Mouse (Mus musculus): ENCODE measurements around the gene Zfp523. TPM values are rescaled to one million over a fixed set of nuclear protein-coding genes. Genes with fewer than 3 reads are reported as not detected.

The Zfp523 gene
- total RNA-seq, 2 experiments from 2014 or later = 16.6 to 17.0 TPM

- intact Hi-C loops (cut with DNase I) = no loop called here
- peak; percentile 31 to 58 for DNase-seq
Measured at GRCm38 (mm10) chr17:28235982-28236635, 59.2 kb downstream of the Zfp523 start.

- no peak for DNase-seq
- intact Hi-C loops (cut with DNase I) = no loop called here
Measured at GRCm38 (mm10) chr17:28236636-28237015, 59.7 kb downstream of the Zfp523 start.

- intact Hi-C loops (cut with DNase I) = no loop called here
Measured at GRCm38 (mm10) chr17:28237362-28237761, 60.4 kb downstream of the Zfp523 start.

GRCm38 (mm10) chr17:28237874-28238273 is 60.9 kb downstream of the Zfp523 start:
- no peak for DNase-seq
- intact Hi-C loops (cut with DNase I) = no loop called here

More at GRCm38 (mm10) chr17:28237362-28237761, 60.4 kb downstream of the Zfp523 start:
- DNase-seq = no peak

GRCm38 (mm10) chr17:28240846-28241245 is 63.9 kb downstream of the Zfp523 start:
- no peak for DNase-seq
- intact Hi-C loops (cut with DNase I) = no loop called here

- intact Hi-C loops (cut with DNase I) = no loop called here
Measured at GRCm38 (mm10) chr17:28242296-28242695, 65.4 kb downstream of the Zfp523 start.

GRCm38 (mm10) chr17:28244214-28244613 is 67.3 kb downstream of the Zfp523 start:
- intact Hi-C loops (cut with DNase I) = no loop called here
- DNase-seq = no peak

More at GRCm38 (mm10) chr17:28242296-28242695, 65.4 kb downstream of the Zfp523 start:
- no peak for DNase-seq

- intact Hi-C loops (cut with DNase I) = no loop called here
- DNase-seq = no peak
Measured at GRCm38 (mm10) chr17:28244714-28245113, 67.8 kb downstream of the Zfp523 start.

- intact Hi-C loops (cut with DNase I) = no loop called here
- no peak for DNase-seq
Measured at GRCm38 (mm10) chr17:28246640-28247039, 69.7 kb downstream of the Zfp523 start.

GRCm38 (mm10) chr17:28247613-28248012 is 70.7 kb downstream of the Zfp523 start:
- intact Hi-C loops (cut with DNase I) = no loop called here
- peak; percentile 41 to 45 for DNase-seq

- DNase-seq = no peak
- intact Hi-C loops (cut with DNase I) = no loop called here
Measured at GRCm38 (mm10) chr17:28249062-28249461, 72.1 kb downstream of the Zfp523 start.

GRCm38 (mm10) chr17:28251579-28252280 is 74.8 kb downstream of the Zfp523 start:
- no peak for DNase-seq
- intact Hi-C loops (cut with DNase I) = no loop called here

GRCm38 (mm10) chr17:28252281-28252648 is 75.3 kb downstream of the Zfp523 start:
- intact Hi-C loops (cut with DNase I) = no loop called here
- peak in 1 of 2 experiments; percentile 45 for DNase-seq

- peak; percentile 40 to 41 for DNase-seq
- intact Hi-C loops (cut with DNase I) = no loop called here
Measured at GRCm38 (mm10) chr17:28253216-28253615, 76.3 kb downstream of the Zfp523 start.

GRCm38 (mm10) chr17:28254804-28255203 is 77.9 kb downstream of the Zfp523 start:
- DNase-seq = no peak
- intact Hi-C loops (cut with DNase I) = no loop called here

Other genes with a start within 250 kb of the Zfp523 start
- not detected for gene Tcp11, start 96.5 kb upstream of the Zfp523 start, total RNA-seq (2021)
- gene Scube3, start 35.0 kb upstream of the Zfp523 start, total RNA-seq (2021) = 1 to 10 TPM in 1 of 2 experiments, under 1 TPM in 1; 0.46 to 1.4 TPM
- 1 to 10 TPM; 4.7 to 7.1 TPM for gene Def6, start 30.6 kb downstream of the Zfp523 start, total RNA-seq (2021)
- 10 to 100 TPM; 37.7 to 39.4 TPM for gene Ppard, start 55.6 kb downstream of the Zfp523 start, total RNA-seq (2021)
- gene Fance, start 136.4 kb downstream of the Zfp523 start, total RNA-seq (2021) = 10 to 100 TPM; 12.8 to 14.2 TPM
- 100 to 1,000 TPM; 411 to 471 TPM for gene Rpl10a, start 151.3 kb downstream of the Zfp523 start, total RNA-seq (2021)
- 10 to 100 TPM; 12.3 to 19.2 TPM for gene Tead3, start 173.7 kb downstream of the Zfp523 start, total RNA-seq (2021)
- gene Tulp1, start 188.1 kb downstream of the Zfp523 start, total RNA-seq (2021) = under 1 TPM; 0.41 TPM

Data from heart, postnatal 14 days (tissue).